Mouse (Mus musculus) liver, embryonic 13.5 days (tissue): ENCODE measurements around the gene Lingo3. TPM values are rescaled to one million over a fixed set of nuclear protein-coding genes. Genes with fewer than 3 reads are reported as not detected.
"Not testable (repeated sequence)": the region's sequence is repeated elsewhere in the genome, so short reads cannot be mapped to it uniquely, and the experiment has no call there.

Experiments used
- ATAC-seq: fragments of 200-750 bp; cut with Nextera tagmentation; 2 replicates; pipeline ENCODE4 v1.8.0; 2017; ENCODE audit warnings: low read depth, mild to moderate bottlenecking, moderate number of reproducible peaks, moderate library complexity
- DNase-seq: peaks from one replicate; pipeline ENCODE4 v3.0.0; 2022
- H3K27ac ChIP-seq: fragments of 300-500 bp; sonication (generic); 2 replicates; pipeline ENCODE4 v1.5.1; 2015; ENCODE audit warnings: moderate library complexity, mild to moderate bottlenecking, inconsistent platforms
- H3K27me3 ChIP-seq: fragments of 300-500 bp; sonication (generic); 2 replicates; pipeline ENCODE4 v1.6.1; 2015; ENCODE audit warnings: mild to moderate bottlenecking, inconsistent platforms
- H3K36me3 ChIP-seq: fragments of 300-500 bp; sonication (generic); 2 replicates; pipeline ENCODE4 v1.6.1; 2015; ENCODE audit warnings: mild to moderate bottlenecking, inconsistent platforms
- H3K4me1 ChIP-seq: fragments of 300-500 bp; sonication (generic); replicated peaks from 2 replicates; pipeline ENCODE4 v1.6.1; 2015; ENCODE audit warnings: inconsistent platforms
- H3K4me2 ChIP-seq: fragments of 300-500 bp; sonication (generic); 2 replicates; pipeline ENCODE4 v1.6.1; 2015; ENCODE audit warnings: inconsistent platforms, mild to moderate bottlenecking, moderate library complexity
- H3K4me3 ChIP-seq: fragments of 300-500 bp; sonication (generic); replicated peaks from 2 replicates; pipeline ENCODE4 v1.5.1; 2015; ENCODE audit warnings: mild to moderate bottlenecking, inconsistent platforms
- H3K9ac ChIP-seq: fragments of 300-500 bp; sonication (generic); 2 replicates; pipeline ENCODE4 v1.6.1; 2015; ENCODE audit warnings: mild to moderate bottlenecking, inconsistent platforms
- H3K9me3 ChIP-seq: fragments of 300-500 bp; sonication (generic); replicated peaks from 2 replicates; pipeline ENCODE4 v1.6.1; 2016; ENCODE audit warnings: inconsistent platforms
- WGBS: fragments of 180-500 bp; shearing (Covaris S2); methylation state at CpG from one replicate; pipeline ENCODE4 v1.1.7; 2015; ENCODE audit not compliant: insufficient replicate concordance; 5-methylcytosine and 5-hydroxymethylcytosine counted together
- polyA plus RNA-seq: library from polyadenylated mRNA; unstranded; fragments of >200 nt; fragmentation: Nextera tagmentation; extraction: Ambion mirVana; gene quantifications from 2 replicates; pipeline ENCODE4 v1.2.1, GENCODE M21; 2015

Lingo3 gene
- polyA plus RNA-seq, 1 experiment from 2014 or later = not detected

DNA sequence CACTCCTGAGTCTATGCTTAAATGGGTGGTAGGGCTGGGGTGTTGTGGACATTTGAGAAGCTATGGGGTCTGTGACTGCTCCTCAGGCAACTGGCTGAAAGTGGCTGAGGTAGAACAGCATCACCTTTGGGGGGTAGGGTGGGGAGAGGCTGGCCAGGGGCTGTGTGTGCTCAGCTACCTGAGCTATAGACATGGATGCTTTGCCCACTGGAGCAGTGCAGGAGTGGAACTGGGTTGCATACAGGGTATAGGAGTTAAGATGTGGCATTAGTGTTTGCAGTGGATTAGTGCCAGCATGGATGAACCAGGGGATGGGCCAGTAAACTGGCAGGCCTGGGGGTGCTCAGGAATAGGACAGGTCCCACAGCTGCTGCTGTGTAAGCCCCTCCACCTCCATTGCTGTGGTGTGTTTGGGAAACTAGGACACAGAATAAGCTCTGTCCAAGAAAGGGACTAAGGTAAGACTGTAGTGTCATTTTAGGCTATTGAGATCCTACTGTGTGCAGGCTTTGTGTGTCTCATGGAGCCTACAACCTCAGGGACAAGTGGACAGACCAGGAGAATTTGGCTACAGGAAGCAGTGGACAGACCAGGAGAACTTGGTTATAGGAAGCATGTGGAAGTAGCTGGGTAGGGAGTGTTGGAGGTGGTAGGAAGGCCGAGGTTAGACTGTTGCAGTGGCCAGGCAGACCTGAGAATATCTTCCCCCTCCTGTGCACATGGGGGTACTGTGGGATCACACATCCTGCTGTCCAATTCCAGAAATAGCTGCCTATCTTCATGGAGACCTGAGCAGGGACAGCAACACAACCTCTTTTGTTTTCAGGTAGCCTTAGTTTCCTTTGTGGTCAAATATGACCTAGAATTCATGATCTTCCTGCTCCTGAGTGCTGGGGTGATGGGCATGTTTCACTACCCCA, 14.2 kb downstream of the Lingo3 start:
- no peaks in the 10 kb centered on the region for H3K9me3 ChIP-seq
- ATAC-seq (no peak), DNase-seq (no peak)
- peak overlapping the region; percentile 46 for H3K4me2 ChIP-seq
- peak overlapping the region; percentile 12; the same call in 1 of the 2 replicates for H3K4me3 ChIP-seq
- peak overlapping the region; percentile 43 for H3K9ac ChIP-seq
- H3K36me3 ChIP-seq = peaks cover 33% of the 10 kb centered on the region
- 42% methylated on average over 1 of the region's 1 CpGs for WGBS
- peaks cover 25% of the 10 kb centered on the region for H3K27me3 ChIP-seq
- H3K27ac ChIP-seq = peak overlapping the region; percentile 73
- peaks cover 55% of the 10 kb centered on the region for H3K4me1 ChIP-seq

- 0 out of 2 replicates have a peak overlapping the region, but pooled peaks have one; percentile 91 for H3K9ac ChIP-seq
- DNase-seq, ATAC-seq, H3K9me3 ChIP-seq: not testable (repeated sequence)
- H3K36me3 ChIP-seq = peaks cover 33% of the 10 kb centered on the region
- H3K4me1 ChIP-seq = peaks cover 63% of the 10 kb centered on the region
- 85% methylated on average over 9 of the region's 9 CpGs for WGBS
- peak overlapping the region; percentile 95; the same call in 1 of the 2 replicates for H3K27ac ChIP-seq
- H3K4me2 ChIP-seq = peak overlapping the region; percentile 96
- H3K4me3 ChIP-seq = peak overlapping the region; percentile 87
- H3K27me3 ChIP-seq = peaks cover 15% of the 10 kb centered on the region
Observed at GRCm38 (mm10) chr10:80828587-80828986, 15.3 kb downstream of the Lingo3 start.

DNA sequence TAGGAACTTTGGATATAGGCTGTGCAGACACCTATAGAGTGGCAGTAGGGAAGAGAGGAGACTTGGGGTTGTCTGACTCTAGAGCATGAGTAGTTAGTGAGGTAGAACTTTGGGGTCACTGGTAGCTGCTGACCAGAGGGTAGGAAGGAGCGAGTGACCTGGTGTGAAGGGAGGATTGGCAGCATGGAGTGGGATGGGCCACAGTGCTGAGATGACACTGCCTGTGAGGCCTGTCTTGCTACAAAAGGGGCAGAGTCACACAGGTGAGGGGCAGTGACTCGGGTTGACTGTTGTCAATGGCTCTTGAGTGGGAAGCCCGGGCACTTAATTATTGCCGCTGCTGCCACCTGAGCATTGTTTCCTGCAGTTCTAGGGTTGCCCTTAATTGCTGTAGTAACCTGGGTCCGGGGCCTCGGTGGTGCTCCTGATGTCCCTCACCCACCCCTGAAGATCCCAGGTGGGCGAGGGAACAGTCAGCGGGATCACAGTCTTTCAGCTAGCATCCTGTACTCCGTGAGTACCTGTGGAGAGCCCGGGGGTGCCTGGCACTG, 15.9 kb downstream of the Lingo3 start:
- Histone ChIP-seq H3K27me3 (peaks cover 8% of the 10 kb centered on the region), H3K9me3 (no peaks in the 10 kb centered on the region), H3K36me3 (peaks cover 33% of the 10 kb centered on the region), H3K27ac (peak overlapping the region; percentile 95), H3K9ac (peak overlapping the region; percentile 91), H3K4me1 (peaks cover 69% of the 10 kb centered on the region), H3K4me3 (peak overlapping the region; percentile 87), H3K4me2 (peak overlapping the region; percentile 96)
- DNase-seq = no peak
- no peak for ATAC-seq
- 79% methylated on average over 10 of the region's 10 CpGs for WGBS

GRCm38 (mm10) chr10:80827063-80827869, 16.6 kb downstream of the Lingo3 start:
- no peak for ATAC-seq
- 6% methylated on average over 29 of the region's 29 CpGs for WGBS
- Histone ChIP-seq H3K4me1 (peaks cover 75% of the 10 kb centered on the region), H3K36me3 (peaks cover 33% of the 10 kb centered on the region), H3K9me3 (no peaks in the 10 kb centered on the region), H3K4me2 (peak overlapping the region; percentile 96), H3K9ac (peak overlapping the region; percentile 91), H3K27ac (peak overlapping the region; percentile 95), H3K4me3 (peak overlapping the region; percentile 87), H3K27me3 (peaks cover 2% of the 10 kb centered on the region; the same call in 1 of the 2 replicates)
- DNase-seq = no peak

DNA sequence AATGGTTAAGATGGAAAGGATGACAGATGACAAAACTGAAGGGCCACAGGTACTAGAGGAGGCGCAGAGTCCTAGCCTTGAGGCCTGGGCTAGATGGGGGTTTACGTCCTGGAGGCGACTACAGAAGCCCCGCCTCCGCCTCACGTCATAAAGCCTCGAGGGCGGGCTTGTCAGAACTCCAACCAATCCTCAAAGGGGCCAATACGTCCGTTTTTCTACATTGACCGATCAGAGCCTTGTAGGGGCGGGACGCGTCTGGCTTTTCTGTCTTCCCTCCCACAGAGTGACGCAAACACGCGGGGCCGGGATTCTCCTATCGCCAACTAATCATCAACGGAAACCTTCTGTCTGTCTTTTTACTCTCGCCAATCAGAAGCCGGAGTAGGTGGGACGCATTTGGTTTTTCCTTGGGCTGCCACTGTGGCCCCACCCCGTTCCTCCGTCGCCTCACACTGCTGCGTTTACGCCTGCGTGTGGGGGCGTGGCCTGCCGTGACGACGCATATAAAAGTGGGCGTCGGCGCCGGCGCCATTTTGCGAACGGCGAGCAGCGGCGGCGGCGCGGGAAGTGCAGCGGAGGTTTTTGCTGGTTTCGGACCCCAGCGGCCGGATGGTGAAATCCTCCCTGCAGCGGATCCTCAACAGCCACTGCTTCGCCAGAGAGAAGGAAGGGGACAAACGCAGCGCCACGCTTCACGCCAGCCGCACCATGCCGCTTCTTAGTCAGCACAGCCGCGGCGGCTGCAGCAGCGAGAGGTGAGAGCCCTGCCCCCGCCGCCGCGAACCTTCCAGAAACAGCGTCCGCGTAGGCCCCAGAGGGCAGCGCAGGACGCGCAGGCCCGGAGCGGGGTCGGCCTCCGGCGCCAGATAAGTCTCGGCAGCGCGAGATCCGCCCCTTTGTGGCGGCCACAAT, 17.4 kb downstream of the Lingo3 start, which contains the start of gene Oaz1:
TSS of gene Oaz1 (plus strand) at position 506 of the 912 bp plus-strand sequence.
- DNase-seq = peak; percentile 99
- H3K36me3 ChIP-seq = peaks cover 33% of the 10 kb centered on the region
- H3K4me3 ChIP-seq = peak within 1 kb of the TSS; percentile 87

GRCm38 (mm10) chr10:80824827-80825226, 19.0 kb downstream of the Lingo3 start:
- no peak overlapping the region for H3K4me3 ChIP-seq
- H3K27me3 ChIP-seq = no peaks in the 10 kb centered on the region
- DNase-seq (no peak), ATAC-seq (no peak)
- H3K36me3 ChIP-seq = peaks cover 23% of the 10 kb centered on the region
- WGBS = 40% methylated on average over 2 of the region's 2 CpGs
- H3K4me2 ChIP-seq = peak overlapping the region; percentile 29
- H3K4me1 ChIP-seq = peaks cover 66% of the 10 kb centered on the region
- H3K9ac ChIP-seq = peak overlapping the region; percentile 44; the same call in 1 of the 2 replicates
- peak overlapping the region; percentile 87 for H3K27ac ChIP-seq
- no peaks in the 10 kb centered on the region for H3K9me3 ChIP-seq

More for the DNA sequence above, 17.4 kb downstream of the Lingo3 start, which contains the start of gene Oaz1:
- peak within 1 kb of the TSS; percentile 95 for H3K27ac ChIP-seq
- H3K4me1 ChIP-seq = peaks cover 73% of the 10 kb centered on the region
- H3K27me3 ChIP-seq = no peaks in the 10 kb centered on the region
- ATAC-seq = peak; percentile 92
- H3K9ac ChIP-seq = peak within 1 kb of the TSS; percentile 91
- no peaks in the 10 kb centered on the region for H3K9me3 ChIP-seq
- H3K4me2 ChIP-seq = peak within 1 kb of the TSS; percentile 96
- under 1% methylated on average over 82 of the region's 82 CpGs for WGBS

DNA sequence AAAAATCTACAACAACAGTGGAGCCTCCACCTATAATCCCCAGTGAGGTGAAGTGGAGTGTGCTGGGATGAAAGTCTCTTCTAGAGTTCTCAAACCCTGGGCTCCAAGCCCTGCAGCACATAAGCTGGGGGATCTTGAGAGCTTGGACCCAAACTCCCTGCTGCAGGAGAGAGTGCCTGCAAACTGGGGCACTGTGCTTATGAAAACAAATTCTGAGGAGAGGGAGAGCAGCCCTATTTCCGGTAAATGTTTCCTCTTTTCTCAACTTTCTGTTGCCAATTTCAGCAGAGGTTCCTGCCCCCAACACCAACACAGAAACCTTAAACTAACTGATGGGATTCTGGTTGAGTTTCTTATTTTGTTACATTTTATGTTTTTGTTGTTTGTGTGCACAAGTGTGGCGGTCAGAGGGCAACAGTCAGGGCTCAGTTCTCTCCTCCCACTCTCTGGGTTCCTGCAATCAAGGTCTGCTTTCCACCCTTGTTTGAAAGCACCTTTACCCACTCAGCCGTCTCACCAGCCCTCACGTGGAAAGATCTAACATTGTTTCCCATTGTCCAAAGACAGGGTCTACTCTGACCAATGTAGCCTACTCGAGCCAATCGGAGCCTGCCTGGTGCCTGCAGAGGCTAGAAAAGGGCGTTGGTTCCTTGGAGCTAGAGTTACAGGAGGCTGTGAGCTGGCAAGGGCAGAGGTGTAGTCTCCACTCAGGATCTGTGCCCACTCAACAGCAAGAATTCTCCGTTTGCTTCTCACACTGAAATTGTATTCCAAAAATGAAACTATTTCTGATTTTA, 19.8 kb downstream of the Lingo3 start:
- DNase-seq = no peak
- ATAC-seq = no peak
- H3K4me2 ChIP-seq = peak overlapping the region; percentile 29
- H3K27ac ChIP-seq = peak overlapping the region; percentile 87
- H3K4me1 ChIP-seq = peaks cover 66% of the 10 kb centered on the region
- no peaks in the 10 kb centered on the region for H3K9me3 ChIP-seq
- H3K9ac ChIP-seq = peak overlapping the region; percentile 49
- peaks cover 15% of the 10 kb centered on the region for H3K36me3 ChIP-seq
- WGBS = 45% methylated on average over 8 of the region's 8 CpGs
- H3K4me3 ChIP-seq = no peak overlapping the region
- H3K27me3 ChIP-seq = no peaks in the 10 kb centered on the region

DNA sequence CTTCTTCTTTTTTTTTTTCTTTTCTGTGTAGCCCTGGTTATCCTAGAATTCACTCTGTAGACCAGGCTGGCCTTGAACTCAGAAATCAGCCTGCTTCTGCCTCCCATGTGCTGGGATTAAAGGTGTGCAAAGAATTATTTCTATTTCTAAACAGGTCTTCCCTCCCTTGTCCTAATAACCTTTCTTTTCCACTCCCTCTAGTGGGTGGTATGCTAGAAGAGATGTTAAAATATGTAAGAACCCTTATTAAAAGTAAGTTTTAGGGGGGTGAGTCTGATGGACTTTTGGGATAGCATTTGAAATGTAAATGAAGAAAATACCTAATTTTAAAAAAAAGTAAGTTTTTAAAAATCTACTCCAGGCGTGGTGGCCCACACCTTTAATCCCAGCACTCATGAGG, 20.5 kb downstream of the Lingo3 start:
- H3K9me3 ChIP-seq = no peaks in the 10 kb centered on the region
- WGBS = 57% methylated on average over 1 of the region's 1 CpGs
- DNase-seq = no peak
- H3K27me3 ChIP-seq = no peaks in the 10 kb centered on the region
- H3K36me3 ChIP-seq = peaks cover 9% of the 10 kb centered on the region
- ATAC-seq = no peak
- H3K4me3 ChIP-seq = no peak overlapping the region
- H3K4me2 ChIP-seq = no peak overlapping the region
- peaks cover 69% of the 10 kb centered on the region for H3K4me1 ChIP-seq
- 0 out of 2 replicates have a peak overlapping the region, but pooled peaks have one; percentile 49 for H3K9ac ChIP-seq
- peak overlapping the region; percentile 87 for H3K27ac ChIP-seq

- Histone ChIP-seq H3K4me1 (peaks cover 68% of the 10 kb centered on the region), H3K36me3 (peaks cover 2% of the 10 kb centered on the region), H3K4me3 (no peak overlapping the region), H3K9ac (peak overlapping the region; percentile 40), H3K27me3 (no peaks in the 10 kb centered on the region), H3K27ac (peak overlapping the region; percentile 85), H3K9me3 (no peaks in the 10 kb centered on the region), H3K4me2 (peak overlapping the region; percentile 2; the same call in 1 of the 2 replicates)
- WGBS = 70% methylated on average over 5 of the region's 5 CpGs
- ATAC-seq (no peak), DNase-seq (peak; percentile 55)
Observed at GRCm38 (mm10) chr10:80822528-80822927, 21.3 kb downstream of the Lingo3 start.
